Comparison of ENCODE assay signal across 29 mouse cellular contexts in the genomic region with DNA sequence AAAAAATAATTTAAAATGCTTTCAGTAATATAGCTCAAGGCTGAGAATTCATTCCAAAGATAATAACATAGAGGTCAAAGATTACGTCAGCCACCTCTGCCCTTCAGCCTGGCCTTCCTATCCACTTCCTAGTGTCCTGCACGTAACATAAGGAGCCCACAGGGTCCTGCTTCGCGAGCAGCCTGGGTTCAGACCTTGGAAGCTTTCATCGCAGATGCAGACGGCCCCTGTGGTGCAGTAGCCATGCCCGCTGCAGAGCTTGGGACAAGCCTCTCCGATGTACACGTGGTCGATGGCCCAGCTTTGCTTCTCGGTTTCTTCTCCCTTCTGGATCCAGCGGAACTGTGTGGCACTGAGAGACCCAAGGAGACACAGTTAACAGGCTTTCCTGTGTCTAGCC. TPM values are rescaled to one million over a fixed set of nuclear protein-coding genes. Genes with fewer than 3 reads are reported as not detected.
DNase-seq lines count a peak whose midpoint lies in the region; ATAC-seq lines count a peak whose summit lies in the region.
"Had no signal": no experiment of that assay in that cellular context is flagged by ENCODE, and none has a peak within 500 bp of the region (broad histone marks: within the 10 kb centered on the region; RNA-seq: fewer than 3 reads in every experiment).

No protein-coding gene starts in this region.

- H3K36me3 ChIP-seq in midbrain, embryonic 13.5 days: peaks cover 3% of the 10 kb centered on the region; the same call in 1 of the 2 replicates
- H3K36me3 ChIP-seq in forebrain, embryonic 14.5 days (ENCODE audit: control insufficient read depth, insufficient read depth, low read length): 0 out of 2 replicates have a peak, but pooled peaks cover 2% of the 10 kb centered on the region
- H3K36me3 ChIP-seq: embryonic facial prominence, embryonic 15.5 days; forebrain, embryonic 10.5 days; forebrain, embryonic 15.5 days had no signal

- no peaks in the 10 kb centered on the region for H3K9me3 ChIP-seq in midbrain, embryonic 13.5 days
- no peaks in the 10 kb centered on the region for H3K9me3 ChIP-seq in forebrain, embryonic 14.5 days (replicated peaks; ENCODE audit: control insufficient read depth, low read length)
- H3K9me3 ChIP-seq: embryonic facial prominence, embryonic 15.5 days; forebrain, embryonic 10.5 days; forebrain, embryonic 15.5 days had no signal

- H3K4me2 ChIP-seq in midbrain, embryonic 13.5 days (replicated peaks): no peak overlapping the region
- H3K4me2 ChIP-seq in forebrain, embryonic 14.5 days (ENCODE audit: low read length): no peak overlapping the region
- H3K4me2 ChIP-seq: embryonic facial prominence, embryonic 15.5 days; forebrain, embryonic 15.5 days; hindbrain, embryonic 14.5 days had no signal

- WGBS in midbrain, embryonic 13.5 days: 73% methylated on average over 12 of the region's 12 CpGs
- 76% methylated on average over 12 of the region's 12 CpGs for WGBS in forebrain, embryonic 14.5 days

- intact Hi-C loops in heart, postnatal 14 days (cut with DNase I): no loop called here

- DNase-seq in heart, adult 11 months: peak; percentile 69
- DNase-seq in heart, postnatal 14 days: no peak
- DNase-seq in kidney, postnatal 10 days: peak; percentile 4
- no peak for DNase-seq in kidney, postnatal 4 days
- peak; percentile 67 for DNase-seq in adrenal gland, postnatal 14 days
- no peak for DNase-seq in forebrain, embryonic 14.5 days (ENCODE audit: low spot score)
- DNase-seq: cerebellum, adult 11 months; cerebellum, adult 8-10 months; cerebellum, postnatal 14 days; gastrocnemius, postnatal 14 days; heart, postnatal 10 days; kidney, adult 2 months had no signal

- no peak overlapping the region for H3K9ac ChIP-seq in midbrain, embryonic 13.5 days (replicated peaks)
- no peak overlapping the region for H3K9ac ChIP-seq in forebrain, embryonic 14.5 days (ENCODE audit: low read length)
- H3K9ac ChIP-seq: embryonic facial prominence, embryonic 15.5 days; forebrain, embryonic 15.5 days; hindbrain, embryonic 14.5 days had no signal

- ATAC-seq in midbrain, embryonic 13.5 days: no peak
- ATAC-seq in forebrain, embryonic 14.5 days: no peak
- ATAC-seq: activated CD4-positive, CD25-positive, alpha-beta regulatory T cell, adult 4 months; forebrain, embryonic 15.5 days; intestine, embryonic 16.5 days; Patski had no signal

- no peak overlapping the region for H3K27ac ChIP-seq in midbrain, embryonic 13.5 days
- no peak overlapping the region for H3K27ac ChIP-seq in forebrain, embryonic 14.5 days (ENCODE audit: low read depth, low read length)
- H3K27ac ChIP-seq: embryonic facial prominence, embryonic 15.5 days; forebrain, embryonic 10.5 days; forebrain, embryonic 15.5 days; hindbrain, embryonic 14.5 days had no signal

- no peaks in the 10 kb centered on the region for H3K4me1 ChIP-seq in midbrain, embryonic 13.5 days (replicated peaks)
- H3K4me1 ChIP-seq in forebrain, embryonic 14.5 days (ENCODE audit: control insufficient read depth, insufficient read depth, low read length): no peaks in the 10 kb centered on the region
- H3K4me1 ChIP-seq: embryonic facial prominence, embryonic 15.5 days; forebrain, embryonic 15.5 days had no signal

- no peak overlapping the region for H3K4me3 ChIP-seq in midbrain, embryonic 13.5 days (replicated peaks)
- H3K4me3 ChIP-seq in forebrain, embryonic 14.5 days (ENCODE audit: low read depth, low read length): no peak overlapping the region
- H3K4me3 ChIP-seq: embryonic facial prominence, embryonic 15.5 days; erythroblast, embryonic 14.5 days; forebrain, embryonic 10.5 days; forebrain, embryonic 15.5 days had no signal

- H3K27me3 ChIP-seq in midbrain, embryonic 13.5 days: no peaks in the 10 kb centered on the region
- no peaks in the 10 kb centered on the region for H3K27me3 ChIP-seq in forebrain, embryonic 14.5 days (replicated peaks; ENCODE audit: control insufficient read depth, insufficient read depth, low read length)
- H3K27me3 ChIP-seq: CH12.LX; embryonic facial prominence, embryonic 15.5 days; forebrain, embryonic 15.5 days had no signal

RNA-seq across cellular contexts. Expression of a gene that starts 36.0 kb away (rescaled TPM):
- not detected for total RNA-seq in heart, postnatal 14 days (2021)
- not detected in 2 replicates for total RNA-seq in adrenal gland, postnatal 14 days (2021)
- 0.05 and 0.14 TPM in 2 replicates for polyA plus RNA-seq in midbrain, embryonic 13.5 days (2015; fragmentation: Nextera tagmentation; extraction: Ambion mirVana)
- 0.17 TPM in 1 of 2 replicates, not detected in the other for polyA plus RNA-seq in forebrain, embryonic 14.5 days (2014; fragmentation: Nextera tagmentation; extraction: Ambion mirVana)
- total RNA-seq: CH12.LX; common myeloid progenitor, adult 5-6 weeks; gastrocnemius, adult 18-20 months; gastrocnemius, postnatal 14 days; heart, adult 8-10 months; heart, postnatal 10 days; hematopoietic stem cell, adult 5-6 weeks had no signal
- polyA plus RNA-seq: activated CD4-positive, CD25-positive, alpha-beta regulatory T cell, adult 4 months; embryonic facial prominence, embryonic 11.5 days; embryonic facial prominence, embryonic 15.5 days; erythroblast, embryonic 14.5 days; gonadal fat pad, adult 2 months; heart, embryonic 14.5 days; kidney, adult 2 months; Patski had no signal

Comparison
In these comparisons a context has a peak if more than half of its experiments do, and no peak if none do; other contexts are left out.
1. DNase-seq: peak in heart, adult 11 months (single experiment), kidney, postnatal 10 days (single experiment) and adrenal gland, postnatal 14 days (single experiment); none in heart, postnatal 14 days (0 of 2), kidney, postnatal 4 days (0 of 2) and forebrain, embryonic 14.5 days (single experiment).